ENCODE assay signal across 8 mouse cellular contexts in genomic region chr13:76098116-76098492, GRCm38 (mm10). TPM values are rescaled to one million over a fixed set of nuclear protein-coding genes. Genes with fewer than 3 reads are reported as not detected.
A peak's percentile ranks its signal among the peaks of the same experiment; 100 is the strongest.
DNase-seq lines count a peak whose midpoint lies in the region; ATAC-seq and TF ChIP-seq lines count a peak whose summit lies in the region.

No protein-coding gene starts in this region.

- TF ChIP-seq CTCF in liver, postnatal 0 days (IDR thresholded peaks at IDR 0.05; ENCODE audit: low read depth), result no peak

- H3K36me3 ChIP-seq in liver, postnatal 0 days (replicated peaks; ENCODE audit: insufficient read depth, low read length), result 0 out of 2 replicates have a peak, but pooled peaks cover 2% of the 10 kb centered on the region
- no peaks in the 10 kb centered on the region for H3K36me3 ChIP-seq in stomach, embryonic 16.5 days (ENCODE audit: control insufficient read depth, insufficient read depth, low read length)

- WGBS in liver, postnatal 0 days (ENCODE audit: insufficient replicate concordance), result 3% methylated on average over 16 of the region's 16 CpGs
- 3% methylated on average over 16 of the region's 16 CpGs for WGBS in stomach, embryonic 16.5 days

- peak; percentile 35 for ATAC-seq in CD4-positive, CD25-positive, alpha-beta regulatory T cell, adult 4 months
- ATAC-seq in inflammation-experienced regulatory T-cells, adult 6 months, result peak; percentile 41
- peak; percentile 77 for ATAC-seq in liver, postnatal 0 days
- ATAC-seq in stomach, embryonic 16.5 days (ENCODE audit: insufficient read depth, low FRiP score), result peak; percentile 71

- peak overlapping the region; percentile 73 for H3K4me3 ChIP-seq in liver, postnatal 0 days (ENCODE audit: low read depth, low read length)
- peak overlapping the region; percentile 88 for H3K4me3 ChIP-seq in stomach, embryonic 16.5 days (replicated peaks; ENCODE audit: low read length)

- intact Hi-C loops in left cerebral cortex, postnatal 25 days (cut with DNase I), result loop anchor here (5.0 kb wide), 1 partner anchor 81 kb away; the partner anchor contains the start of gene Rfesd

- H3K9ac ChIP-seq in liver, postnatal 0 days (replicated peaks), result peak overlapping the region; percentile 62
- H3K9ac ChIP-seq in stomach, embryonic 16.5 days (ENCODE audit: low read length), result peak overlapping the region; percentile 64

- H3K4me2 ChIP-seq in liver, postnatal 0 days (ENCODE audit: low read depth, low read length), result peak overlapping the region; percentile 81
- H3K4me2 ChIP-seq in stomach, embryonic 16.5 days (ENCODE audit: low read depth, low read length), result peak overlapping the region; percentile 49

- peak overlapping the region; percentile 88 for H3K27ac ChIP-seq in liver, postnatal 0 days (ENCODE audit: low read depth)
- peak overlapping the region; percentile 77 for H3K27ac ChIP-seq in stomach, embryonic 16.5 days (ENCODE audit: low read length)

- peaks cover 3% of the 10 kb centered on the region; the same call in 1 of the 2 replicates for H3K4me1 ChIP-seq in liver, postnatal 0 days (ENCODE audit: insufficient read depth)
- peaks cover 3% of the 10 kb centered on the region; the same call in 1 of the 2 replicates for H3K4me1 ChIP-seq in stomach, embryonic 16.5 days (ENCODE audit: control insufficient read depth, insufficient read depth, low read length)

- DNase-seq in frontal cortex, adult 2 months (ENCODE audit: extremely low spot score in 1 of 2, low spot score in 1 of 2), result peak; percentile 17 to 61
- DNase-seq in frontal cortex, postnatal 14 days (ENCODE audit: low spot score in 2 of 2), result no peak
- peak; percentile 63 for DNase-seq in embryo, embryonic 11 days
- no peak for DNase-seq in liver, postnatal 0 days
- no peak for DNase-seq in left cerebral cortex, postnatal 25 days (ENCODE audit: low spot score in 2 of 2)

- no peaks in the 10 kb centered on the region for H3K9me3 ChIP-seq in liver, postnatal 0 days (ENCODE audit: low read length)
- no peaks in the 10 kb centered on the region for H3K9me3 ChIP-seq in stomach, embryonic 16.5 days (replicated peaks; ENCODE audit: control insufficient read depth, low read length)

- TF ChIP-seq EP300 in liver, postnatal 0 days (IDR thresholded peaks at IDR 0.05; ENCODE audit: low read depth), result no peak

- H3K27me3 ChIP-seq in liver, postnatal 0 days (ENCODE audit: insufficient read depth, low read length), result no peaks in the 10 kb centered on the region
- no peaks in the 10 kb centered on the region for H3K27me3 ChIP-seq in stomach, embryonic 16.5 days (ENCODE audit: control insufficient read depth, insufficient read depth, low read length)

RNA-seq across cellular contexts. Expression of gene Arsk, which starts 0.4 kb away (rescaled TPM):
- 5.1 and 6.3 TPM in 2 replicates for polyA plus RNA-seq in frontal cortex, adult 2 months (2012; rRNA removed)
- polyA plus RNA-seq in CD4-positive, CD25-positive, alpha-beta regulatory T cell, adult 4 months (2017; shearing (Covaris generic)), result 1 to 10 TPM; 5.7 to 7.7 TPM
- polyA plus RNA-seq in inflammation-experienced regulatory T-cells, adult 6 months (2017; shearing (Covaris generic)), result 10 to 100 TPM in 1 of 3 experiments, 1 to 10 TPM in 2; 5.2 to 11.0 (median 6.3) TPM
- polyA plus RNA-seq in liver, postnatal 0 days (2015; fragmentation: Nextera tagmentation; extraction: Ambion mirVana), result 3.2 and 4.4 TPM in 2 replicates
- 7.5 and 8.2 TPM in 2 replicates for polyA plus RNA-seq in stomach, embryonic 16.5 days (2015; fragmentation: Nextera tagmentation; extraction: Ambion mirVana)
- total RNA-seq in left cerebral cortex, postnatal 25 days (2021), result 1 to 10 TPM; 4.1 to 4.6 TPM

RNA-seq across cellular contexts. Expression of gene Ttc37, which starts 0.4 kb away (rescaled TPM):
- polyA plus RNA-seq in frontal cortex, adult 2 months (2012; rRNA removed), result 12.5 and 14.2 TPM in 2 replicates
- 10 to 100 TPM; 11.9 to 16.8 TPM for polyA plus RNA-seq in CD4-positive, CD25-positive, alpha-beta regulatory T cell, adult 4 months (2017; shearing (Covaris generic))
- polyA plus RNA-seq in inflammation-experienced regulatory T-cells, adult 6 months (2017; shearing (Covaris generic)), result 10 to 100 TPM; 11.8 to 16.4 (median 15.9) TPM
- 3.4 and 3.5 TPM in 2 replicates for polyA plus RNA-seq in liver, postnatal 0 days (2015; fragmentation: Nextera tagmentation; extraction: Ambion mirVana)
- 14.6 and 16.0 TPM in 2 replicates for polyA plus RNA-seq in stomach, embryonic 16.5 days (2015; fragmentation: Nextera tagmentation; extraction: Ambion mirVana)
- total RNA-seq in left cerebral cortex, postnatal 25 days (2021), result 10 to 100 TPM; 17.6 to 19.1 TPM

RNA-seq across cellular contexts. Expression of gene Gpr150, which starts 41.3 kb away (rescaled TPM):
- polyA plus RNA-seq in frontal cortex, adult 2 months (2012; rRNA removed), result 3.6 TPM in 2 replicates
- not detected for polyA plus RNA-seq in CD4-positive, CD25-positive, alpha-beta regulatory T cell, adult 4 months (2017; shearing (Covaris generic))
- not detected for polyA plus RNA-seq in inflammation-experienced regulatory T-cells, adult 6 months (2017; shearing (Covaris generic))
- 0.18 and 0.47 TPM in 2 replicates for polyA plus RNA-seq in liver, postnatal 0 days (2015; fragmentation: Nextera tagmentation; extraction: Ambion mirVana)
- 0.12 and 0.47 TPM in 2 replicates for polyA plus RNA-seq in stomach, embryonic 16.5 days (2015; fragmentation: Nextera tagmentation; extraction: Ambion mirVana)
- total RNA-seq in left cerebral cortex, postnatal 25 days (2021), result 1 to 10 TPM; 3.2 to 4.0 TPM

Comparison
In these comparisons a context has a peak if more than half of its experiments do, and no peak if none do; other contexts are left out.
1. DNase-seq: peak in frontal cortex, adult 2 months (2 of 2) and embryo, embryonic 11 days (single experiment); none in frontal cortex, postnatal 14 days (0 of 2), liver, postnatal 0 days (single experiment) and left cerebral cortex, postnatal 25 days (0 of 2).
2. Peak in every context shown above with its lines, with median percentiles within 50 percentile points of each other: ATAC-seq.